Mouse (Mus musculus) heart, adult 2 months (tissue): ENCODE data around the gene Ttc9c.

Experiments used
- CTCF ChIP-seq: fragments of 200-600 bp; IDR thresholded peaks from 2 replicates; pipeline ENCODE4 v1.8.1; 2022; ENCODE audit warnings: antibody characterized with exemption, mild to moderate bottlenecking, moderate library complexity
- POLR2A ChIP-seq: fragments of 200-500 bp; IDR thresholded peaks from 2 replicates; pipeline ENCODE4 v1.6.1; 2011; ENCODE audit warnings: mild to moderate bottlenecking, low read depth, low read length, control low read depth; ENCODE audit not compliant: insufficient read depth

GRCm38 (mm10) chr19:8803204-8803780, 15.8 kb downstream of the Ttc9c start:
- TF ChIP-seq CTCF (no peak), POLR2A (no peak)
